Mouse (Mus musculus) erythroblast, embryonic 14.5 days (primary cell): Measurements from ENCODE around the gene Ccdc57.

Experiments used
- GATA1 ChIP-seq: IDR thresholded peaks from 2 replicates; pipeline ENCODE4 v1.6.1; 2012; ENCODE audit warnings: low read length, inconsistent platforms, mixed read lengths
- TAL1 ChIP-seq: IDR thresholded peaks from 3 replicates; pipeline ENCODE4 v1.6.1; 2012; ENCODE audit warnings: low read length, inconsistent platforms, mixed read lengths

DNA sequence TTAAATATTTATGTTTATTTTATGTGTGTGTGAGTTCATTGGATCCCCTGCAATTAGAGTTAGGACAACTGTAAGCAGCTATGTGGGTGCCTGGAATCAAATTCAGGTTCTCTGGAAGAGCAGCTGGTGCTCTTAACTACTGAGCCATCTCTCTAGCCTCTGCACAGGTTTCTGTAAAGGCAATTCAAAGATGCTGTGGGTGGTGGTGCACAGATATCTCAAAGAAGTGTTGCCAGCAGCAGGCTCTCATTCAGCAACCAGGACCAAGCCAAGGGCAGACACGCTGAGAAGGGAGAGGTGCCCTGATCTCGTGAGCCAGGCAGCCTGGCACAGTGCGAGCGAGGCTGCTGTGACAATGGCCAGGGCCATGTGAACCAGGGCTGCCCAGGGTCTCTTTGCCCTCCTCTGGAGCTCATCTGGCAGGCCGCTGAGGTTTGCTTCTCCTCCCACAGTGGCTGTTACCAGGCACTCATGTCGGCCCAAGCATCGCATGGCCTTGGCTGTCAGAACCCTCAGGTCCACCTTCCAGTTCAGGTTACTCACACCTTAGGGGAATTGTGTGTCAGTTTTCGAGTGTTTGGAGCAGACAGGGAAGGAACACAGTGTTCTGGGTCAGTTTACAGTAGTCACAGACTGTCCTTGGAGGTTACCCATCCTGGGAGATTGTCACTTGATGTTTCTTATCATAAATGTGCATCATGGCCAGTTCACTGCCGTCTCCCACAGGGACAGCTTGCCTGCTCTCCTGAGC, 85.8 kb downstream of the Ccdc57 start:
- no peak for TF ChIP-seq TAL1
- TF ChIP-seq GATA1 = no peak
